Mouse (Mus musculus) v-Abl transformed pro-B cells (cell line): Measurements from ENCODE around the gene Zfp768.

Source experiments
- in situ Hi-C, 2 experiments: fragments of 400-800 bp; cut with MboI; formaldehyde crosslinking; loops; one replicate each; pipeline ENCODE4 v1.15.1; 2025; ENCODE audit not compliant: unreplicated experiment in 2 of 2

Gene Zfp768

GRCm38 (mm10) chr7:127321106-127321505, 24.3 kb downstream of the Zfp768 start:
- in situ Hi-C loops, result no loop called here

GRCm38 (mm10) chr7:127313912-127314311, 31.5 kb downstream of the Zfp768 start:
- in situ Hi-C loops, result no loop called here

- in situ Hi-C loops, result loop anchor here (5.0 kb wide), 2 partner anchors 32 to 38 kb away; partner anchors contain the start of gene Sephs2 (in 1 of the 2)
These were observed 35.4 kb downstream of the Zfp768 start for GRCm38 (mm10) chr7:127309951-127310350.

- in situ Hi-C loops, result loop anchor here (5.0 kb wide), 2 partner anchors 33 to 37 kb away; partner anchors contain the start of gene Sephs2 (in 1 of the 2)
These were observed 36.5 kb downstream of the Zfp768 start for GRCm38 (mm10) chr7:127308887-127309286.

- in situ Hi-C loops, result loop anchor here (5.0 kb wide), 2 partner anchors 34 to 36 kb away; partner anchors contain the start of gene Sephs2 (in 1 of the 2)
These were observed 37.0 kb downstream of the Zfp768 start for GRCm38 (mm10) chr7:127308431-127308830.

- in situ Hi-C loops, result no loop called here
These were observed 47.7 kb downstream of the Zfp768 start for GRCm38 (mm10) chr7:127297586-127298193.

- in situ Hi-C loops, result no loop called here
These were observed 48.4 kb downstream of the Zfp768 start for GRCm38 (mm10) chr7:127296786-127297555.

GRCm38 (mm10) chr7:127296098-127296497, 49.3 kb downstream of the Zfp768 start, which contains the start of gene Itgal:
TSS of gene Itgal (plus strand) at chr7:127296260.
- in situ Hi-C loops, result no loop called here
